Mouse (Mus musculus) neural tube, embryonic 10.5 days (tissue): Measurements from ENCODE around the gene Arfgap1.
A peak's percentile ranks its signal among the peaks of the same experiment; 100 is the strongest.

Source experiments
- DNase-seq: peaks from one replicate; pipeline ENCODE4 v3.0.0-alpha.2; 2017; ENCODE audit warnings: low spot score; ENCODE audit errors: extremely low spot score

The Arfgap1 gene

GRCm38 (mm10) chr2:180985635-180986034 is 18.6 kb downstream of the Arfgap1 start:
- no peak for DNase-seq

GRCm38 (mm10) chr2:180986449-180986848 is 19.4 kb downstream of the Arfgap1 start, which contains the start of gene Col20a1:
TSS of gene Col20a1 (plus strand) at chr2:180986535.
- DNase-seq: no peak

- no peak for DNase-seq
Measured at GRCm38 (mm10) chr2:180987001-180987400, 20.0 kb downstream of the Arfgap1 start.

GRCm38 (mm10) chr2:180987432-180988030 is 20.5 kb downstream of the Arfgap1 start:
- no peak for DNase-seq

- no peak for DNase-seq
Measured at GRCm38 (mm10) chr2:180988347-180988913, 21.4 kb downstream of the Arfgap1 start.

GRCm38 (mm10) chr2:180988948-180989347 is 21.9 kb downstream of the Arfgap1 start:
- DNase-seq: no peak

GRCm38 (mm10) chr2:180990347-180990746 is 23.3 kb downstream of the Arfgap1 start:
- DNase-seq: no peak

- no peak for DNase-seq
Measured at GRCm38 (mm10) chr2:180994360-180994759, 27.3 kb downstream of the Arfgap1 start.

- no peak for DNase-seq
Measured at GRCm38 (mm10) chr2:180995457-180995856, 28.4 kb downstream of the Arfgap1 start.

- peak; percentile 55 for DNase-seq
Measured at GRCm38 (mm10) chr2:180996436-180996835, 29.4 kb downstream of the Arfgap1 start.

GRCm38 (mm10) chr2:180996905-180997304 is 29.9 kb downstream of the Arfgap1 start:
- no peak for DNase-seq

- DNase-seq: peak; percentile 32
Measured at GRCm38 (mm10) chr2:181007054-181007453, 40.0 kb downstream of the Arfgap1 start.

GRCm38 (mm10) chr2:181008339-181008738 is 41.3 kb downstream of the Arfgap1 start:
- DNase-seq: no peak

- no peak for DNase-seq
Measured at GRCm38 (mm10) chr2:181031406-181031934, 64.4 kb downstream of the Arfgap1 start.
